ENCODE assay signal across 30 mouse cellular contexts in the genomic region with DNA sequence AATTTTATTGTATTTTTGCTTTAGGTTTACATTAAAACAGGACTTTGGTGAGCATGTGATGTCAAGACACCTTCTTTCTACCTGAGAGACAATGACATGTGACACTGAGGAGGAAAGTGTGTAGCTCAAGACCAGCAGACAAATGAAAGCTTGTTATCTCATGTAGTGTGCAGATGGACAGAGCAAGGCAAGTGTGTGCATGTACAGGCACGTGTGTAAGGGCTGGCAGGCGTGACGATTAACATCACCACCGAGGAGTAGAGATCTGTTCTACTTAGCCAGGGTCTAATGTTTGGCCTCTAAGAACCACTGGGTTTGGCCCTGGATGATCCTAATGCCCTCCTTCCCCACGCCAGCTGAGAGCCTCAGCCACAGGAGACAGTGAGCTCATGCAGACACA. TPM values are rescaled to one million over a fixed set of nuclear protein-coding genes. Genes with fewer than 3 reads are reported as not detected.
"Had no signal": no experiment of that assay in that cellular context is flagged by ENCODE, and none has a peak within 500 bp of the region (broad histone marks: within the 10 kb centered on the region; RNA-seq: fewer than 3 reads in every experiment).

No protein-coding gene starts in this region.

- ATAC-seq: hindbrain, postnatal 0 days; intestine, embryonic 16.5 days; liver, embryonic 12.5 days had no signal

- H3K9me3 ChIP-seq: heart, embryonic 12.5 days; heart, embryonic 15.5 days; hindbrain, embryonic 12.5 days; kidney, embryonic 15.5 days; limb, embryonic 13.5 days; limb, embryonic 15.5 days; liver, embryonic 12.5 days had no signal

- H3K27ac ChIP-seq: heart, adult 2 months; hindbrain, embryonic 12.5 days; hindbrain, embryonic 14.5 days; limb, embryonic 13.5 days; liver, embryonic 12.5 days; liver, embryonic 14.5 days had no signal

- H3K4me2 ChIP-seq: heart, embryonic 12.5 days; heart, embryonic 15.5 days; hindbrain, embryonic 12.5 days; hindbrain, embryonic 14.5 days; kidney, embryonic 15.5 days; limb, embryonic 13.5 days; limb, embryonic 15.5 days; liver, embryonic 12.5 days had no signal

- H3K27me3 ChIP-seq: heart, embryonic 12.5 days; heart, embryonic 15.5 days; hindbrain, embryonic 12.5 days; kidney, embryonic 15.5 days; limb, embryonic 13.5 days; limb, embryonic 15.5 days; liver, embryonic 12.5 days had no signal

- H3K9ac ChIP-seq: heart, embryonic 15.5 days; hindbrain, embryonic 12.5 days; hindbrain, embryonic 14.5 days; kidney, embryonic 15.5 days; limb, embryonic 13.5 days; limb, embryonic 15.5 days; liver, embryonic 12.5 days; liver, embryonic 14.5 days had no signal

- H3K4me3 ChIP-seq: heart, adult 2 months; heart, embryonic 12.5 days; heart, embryonic 15.5 days; hindbrain, embryonic 12.5 days; kidney, embryonic 15.5 days; limb, embryonic 13.5 days; limb, embryonic 15.5 days; liver, embryonic 12.5 days had no signal

- H3K4me1 ChIP-seq: liver, embryonic 12.5 days had no signal

- DNase-seq: gastrocnemius, postnatal 14 days; gastrocnemius, postnatal 36 days; heart, adult 11 months; heart, adult 2 months; heart, postnatal 14 days; heart, postnatal 36 days; kidney, adult 11 months; kidney, adult 2 months; kidney, adult 9 months; kidney, postnatal 14 days; kidney, postnatal 36 days; layer of hippocampus, adult 9-11 months; layer of hippocampus, postnatal 36 days; left cerebral cortex, postnatal 4 days had no signal

RNA-seq across cellular contexts. Expression of a gene that starts 40.1 kb away (rescaled TPM):
- total RNA-seq: hematopoietic stem cell, adult 5-6 weeks; hindbrain, postnatal 0 days; left cerebral cortex, adult 18-20 months; left cerebral cortex, postnatal 4 days had no signal
- polyA plus RNA-seq: liver, adult 2 months had no signal

RNA-seq across cellular contexts. Expression of a gene that starts 46.0 kb away (rescaled TPM):
- total RNA-seq: hematopoietic stem cell, adult 5-6 weeks; layer of hippocampus, adult 18-20 months; layer of hippocampus, postnatal 36 days; left cerebral cortex, postnatal 4 days had no signal
- polyA plus RNA-seq: hindbrain, embryonic 12.5 days; hindbrain, embryonic 14.5 days; hindbrain, postnatal 0 days; limb, embryonic 11.5 days; limb, embryonic 13.5 days; liver, adult 2 months had no signal
